9 mouse cellular contexts compared by ENCODE assay signal in genomic region chr11:103666181-103666906, GRCm38 (mm10). TPM values are rescaled to one million over a fixed set of nuclear protein-coding genes. Genes with fewer than 3 reads are reported as not detected.
DNase-seq lines count a peak whose midpoint lies in the region; ATAC-seq lines count a peak whose summit lies in the region.
"Had no signal": no experiment of that assay in that cellular context is flagged by ENCODE, and none has a peak within 500 bp of the region (broad histone marks: within the 10 kb centered on the region; RNA-seq: fewer than 3 reads in every experiment).

No protein-coding gene starts in this region.

- H3K36me3 ChIP-seq in forebrain, embryonic 14.5 days (ENCODE audit: control insufficient read depth, insufficient read depth, low read length): no peaks in the 10 kb centered on the region
- no peaks in the 10 kb centered on the region for H3K36me3 ChIP-seq in neural tube, embryonic 13.5 days

- DNase-seq in cerebellum, adult 11 months: peak; percentile 6
- DNase-seq in forebrain, embryonic 14.5 days (ENCODE audit: low spot score): peak; percentile 84
- peak; percentile 54 to 67 for DNase-seq in layer of hippocampus, postnatal 10 days (ENCODE audit: low spot score in 2 of 2)
- no peak for DNase-seq in lung, postnatal 36 days
- DNase-seq in embryo, embryonic 10.5 days (ENCODE audit: low spot score): no peak
- DNase-seq in urinary bladder, postnatal 4 days (ENCODE audit: low spot score in 2 of 2): no peak
- DNase-seq: kidney, postnatal 4 days had no signal

- no peaks in the 10 kb centered on the region; the same call in 1 of the 2 replicates for H3K27me3 ChIP-seq in forebrain, embryonic 14.5 days (replicated peaks; ENCODE audit: control insufficient read depth, insufficient read depth, low read length)
- no peaks in the 10 kb centered on the region for H3K27me3 ChIP-seq in neural tube, embryonic 13.5 days

- ATAC-seq in forebrain, embryonic 14.5 days: peak; percentile 90
- peak; percentile 59; the same call in 1 of the 2 replicates for ATAC-seq in neural tube, embryonic 13.5 days (ENCODE audit: low read depth)
- no peak for ATAC-seq in inflammation-experienced regulatory T-cells, adult 6 months

- no peak overlapping the region for H3K9ac ChIP-seq in forebrain, embryonic 14.5 days (ENCODE audit: low read length)
- H3K9ac ChIP-seq in neural tube, embryonic 13.5 days: 0 out of 2 replicates have a peak overlapping the region, but pooled peaks have one; percentile 12

- peak overlapping the region; percentile 39; the same call in 1 of the 2 replicates for H3K27ac ChIP-seq in forebrain, embryonic 14.5 days (ENCODE audit: low read depth, low read length)
- H3K27ac ChIP-seq in neural tube, embryonic 13.5 days (replicated peaks): no peak overlapping the region

- H3K9me3 ChIP-seq in forebrain, embryonic 14.5 days (replicated peaks; ENCODE audit: control insufficient read depth, low read length): no peaks in the 10 kb centered on the region
- no peaks in the 10 kb centered on the region for H3K9me3 ChIP-seq in neural tube, embryonic 13.5 days

- no peak overlapping the region for H3K4me3 ChIP-seq in forebrain, embryonic 14.5 days (ENCODE audit: low read depth, low read length)
- no peak overlapping the region for H3K4me3 ChIP-seq in neural tube, embryonic 13.5 days

- peak overlapping the region; percentile 9 for H3K4me2 ChIP-seq in forebrain, embryonic 14.5 days (ENCODE audit: low read length)
- no peak overlapping the region for H3K4me2 ChIP-seq in neural tube, embryonic 13.5 days

- H3K4me1 ChIP-seq in forebrain, embryonic 14.5 days (ENCODE audit: control insufficient read depth, insufficient read depth, low read length): peaks cover 19% of the 10 kb centered on the region
- peaks cover 25% of the 10 kb centered on the region for H3K4me1 ChIP-seq in neural tube, embryonic 13.5 days (replicated peaks)

- WGBS in forebrain, embryonic 14.5 days: 12% methylated on average over 10 of the region's 10 CpGs
- WGBS in neural tube, embryonic 13.5 days: 39% methylated on average over 10 of the region's 10 CpGs

RNA-seq across cellular contexts. Expression of gene Rprml, which starts 17.0 kb away (rescaled TPM):
- polyA plus RNA-seq in forebrain, embryonic 14.5 days (2014; fragmentation: Nextera tagmentation; extraction: Ambion mirVana): 2.3 and 3.2 TPM in 2 replicates
- 100 to 1,000 TPM; 127 to 143 TPM for total RNA-seq in layer of hippocampus, postnatal 10 days (2021)
- polyA plus RNA-seq in neural tube, embryonic 13.5 days (2015; fragmentation: Nextera tagmentation; extraction: Ambion mirVana): not detected in 2 replicates
- polyA plus RNA-seq in inflammation-experienced regulatory T-cells, adult 6 months (2017; shearing (Covaris generic)): not detected

RNA-seq across cellular contexts. Expression of gene Lyzl6, which starts 27.7 kb away (rescaled TPM):
- polyA plus RNA-seq in forebrain, embryonic 14.5 days (2014; fragmentation: Nextera tagmentation; extraction: Ambion mirVana): not detected in 2 replicates
- not detected for total RNA-seq in layer of hippocampus, postnatal 10 days (2021)
- polyA plus RNA-seq in neural tube, embryonic 13.5 days (2015; fragmentation: Nextera tagmentation; extraction: Ambion mirVana): not detected in 2 replicates
- polyA plus RNA-seq in inflammation-experienced regulatory T-cells, adult 6 months (2017; shearing (Covaris generic)): not detected

RNA-seq across cellular contexts. Expression of gene Gosr2, which starts 31.4 kb away (rescaled TPM):
- polyA plus RNA-seq in forebrain, embryonic 14.5 days (2014; fragmentation: Nextera tagmentation; extraction: Ambion mirVana): 105 and 106 TPM in 2 replicates
- 10 to 100 TPM; 72.9 to 78.3 TPM for total RNA-seq in layer of hippocampus, postnatal 10 days (2021)
- 80.6 and 82.1 TPM in 2 replicates for polyA plus RNA-seq in neural tube, embryonic 13.5 days (2015; fragmentation: Nextera tagmentation; extraction: Ambion mirVana)
- polyA plus RNA-seq in inflammation-experienced regulatory T-cells, adult 6 months (2017; shearing (Covaris generic)): 10 to 100 TPM; 60.7 to 78.9 (median 72.4) TPM

RNA-seq across cellular contexts. Expression of gene Gm884, which starts 45.4 kb away (rescaled TPM):
- polyA plus RNA-seq in forebrain, embryonic 14.5 days (2014; fragmentation: Nextera tagmentation; extraction: Ambion mirVana): not detected in 2 replicates
- not detected for total RNA-seq in layer of hippocampus, postnatal 10 days (2021)
- not detected in 2 replicates for polyA plus RNA-seq in neural tube, embryonic 13.5 days (2015; fragmentation: Nextera tagmentation; extraction: Ambion mirVana)
- under 1 TPM in 1 of 3 experiments, not detected in 2; 0.05 TPM for polyA plus RNA-seq in inflammation-experienced regulatory T-cells, adult 6 months (2017; shearing (Covaris generic))

Comparison
In these comparisons a context has a peak if more than half of its experiments do, and no peak if none do; other contexts are left out.
1. DNase-seq: peak in cerebellum, adult 11 months (single experiment), forebrain, embryonic 14.5 days (single experiment) and layer of hippocampus, postnatal 10 days (2 of 2); none in lung, postnatal 36 days (single experiment), embryo, embryonic 10.5 days (single experiment) and urinary bladder, postnatal 4 days (0 of 2).